Mouse (Mus musculus): ENCODE data around the gene Map3k14.

- TF ChIP-seq GATA1 (IDR thresholded peaks at IDR 0.05; ENCODE audit: low read length) (no peak), TAL1 (IDR thresholded peaks at IDR 0.05; ENCODE audit: low read length) (no peak)
These were observed 21.2 kb upstream of the Map3k14 start for GRCm38 (mm10) chr11:103288291-103288963.
